Mouse (Mus musculus) liver, adult 2 months (tissue): ENCODE measurements around the gene Slc9a9.

Experiments used
- CTCF ChIP-seq: fragments of 200-500 bp; IDR thresholded peaks from 2 replicates; pipeline ENCODE4 v1.5.1; 2011; ENCODE audit warnings: low read depth, low read length, control low read depth
- POLR2A ChIP-seq: fragments of 200-500 bp; IDR thresholded peaks from 2 replicates; pipeline ENCODE4 v1.6.1; 2011; ENCODE audit warnings: low read length, control low read depth; ENCODE audit not compliant: insufficient read depth; ENCODE audit errors: extremely low read depth

- TF ChIP-seq CTCF (no peak), POLR2A (no peak)
Measured at GRCm38 (mm10) chr9:94620342-94620741, 49.4 kb upstream of the Slc9a9 start.
